23 mouse cellular contexts compared by ENCODE assay signal in genomic region chr14:22281630-22282029, GRCm38 (mm10).
A peak's percentile ranks its signal among the peaks of the same experiment; 100 is the strongest.
DNase-seq lines count a peak whose midpoint lies in the region; ATAC-seq and TF ChIP-seq lines count a peak whose summit lies in the region.
"Had no signal": no experiment of that assay in that cellular context is flagged by ENCODE, and none has a peak within 500 bp of the region (broad histone marks: within the 10 kb centered on the region; RNA-seq: fewer than 3 reads in every experiment).

No protein-coding gene starts in this region.

- H3K4me1 ChIP-seq in forebrain, embryonic 11.5 days (replicated peaks; ENCODE audit: control insufficient read depth, insufficient read depth, low read length) = peaks cover 4% of the 10 kb centered on the region; the same call in 1 of the 2 replicates
- H3K4me1 ChIP-seq in forebrain, embryonic 16.5 days (replicated peaks; ENCODE audit: control insufficient read depth, insufficient read depth, low read length) = no peaks in the 10 kb centered on the region; the same call in 1 of the 2 replicates
- H3K4me1 ChIP-seq in hindbrain, embryonic 14.5 days (replicated peaks; ENCODE audit: control insufficient read depth, insufficient read depth, low read length) = peaks cover 8% of the 10 kb centered on the region
- peaks cover 18% of the 10 kb centered on the region for H3K4me1 ChIP-seq in hindbrain, embryonic 10.5 days (replicated peaks)
- H3K4me1 ChIP-seq in lung, embryonic 14.5 days (ENCODE audit: insufficient read depth) = no peaks in the 10 kb centered on the region
- peaks cover 9% of the 10 kb centered on the region; the same call in 1 of the 2 replicates for H3K4me1 ChIP-seq in embryonic facial prominence, embryonic 10.5 days
- H3K4me1 ChIP-seq: embryonic facial prominence, embryonic 12.5 days; embryonic facial prominence, embryonic 15.5 days; heart, embryonic 13.5 days had no signal

- H3K4me2 ChIP-seq in forebrain, embryonic 11.5 days (ENCODE audit: low read depth, low read length, severe bottlenecking) = no peak overlapping the region
- H3K4me2 ChIP-seq in forebrain, embryonic 16.5 days (ENCODE audit: low read length) = no peak overlapping the region
- H3K4me2 ChIP-seq in hindbrain, embryonic 14.5 days (replicated peaks) = no peak overlapping the region
- H3K4me2 ChIP-seq in lung, embryonic 14.5 days = no peak overlapping the region
- H3K4me2 ChIP-seq: embryonic facial prominence, embryonic 12.5 days; embryonic facial prominence, embryonic 15.5 days; heart, embryonic 13.5 days; hindbrain, embryonic 13.5 days had no signal

- DNase-seq in forebrain, embryonic 11.5 days (ENCODE audit: low spot score) = no peak
- DNase-seq in hindbrain, embryonic 14.5 days (ENCODE audit: low spot score) = no peak
- no peak for DNase-seq in hindbrain, embryonic 10.5 days (ENCODE audit: low spot score)
- DNase-seq in lung, embryonic 14.5 days = peak; percentile 10
- no peak for DNase-seq in lung, postnatal 4 days
- peak; percentile 72 for DNase-seq in brain, embryonic 14.5 days (ENCODE audit: low read depth)
- no peak for DNase-seq in embryonic facial prominence, embryonic 10.5 days (ENCODE audit: low spot score)
- DNase-seq: adrenal gland, adult 8-10 months; adrenal gland, postnatal 25 days; cerebellum, adult 18-20 months; cerebellum, adult 9-10 months; cerebellum, postnatal 14 days; gastrocnemius, postnatal 25 days; heart, adult 18-20 months; heart, postnatal 14 days; heart, postnatal 4 days had no signal

- no peak overlapping the region for H3K4me3 ChIP-seq in forebrain, embryonic 11.5 days (ENCODE audit: low read depth, low read length)
- no peak overlapping the region for H3K4me3 ChIP-seq in forebrain, embryonic 16.5 days (replicated peaks; ENCODE audit: low read length)
- no peak overlapping the region for H3K4me3 ChIP-seq in hindbrain, embryonic 14.5 days (replicated peaks; ENCODE audit: low read length)
- H3K4me3 ChIP-seq in hindbrain, embryonic 10.5 days = no peak overlapping the region
- H3K4me3 ChIP-seq in lung, embryonic 14.5 days (ENCODE audit: low read depth, low read length) = no peak overlapping the region
- no peak overlapping the region for H3K4me3 ChIP-seq in embryonic facial prominence, embryonic 10.5 days
- H3K4me3 ChIP-seq: embryonic facial prominence, embryonic 12.5 days; embryonic facial prominence, embryonic 15.5 days; heart, embryonic 13.5 days; hindbrain, embryonic 13.5 days had no signal

- H3K9me3 ChIP-seq in forebrain, embryonic 11.5 days (ENCODE audit: control insufficient read depth, low read length) = no peaks in the 10 kb centered on the region
- H3K9me3 ChIP-seq in forebrain, embryonic 16.5 days (ENCODE audit: control insufficient read depth, low read length) = no peaks in the 10 kb centered on the region
- no peaks in the 10 kb centered on the region for H3K9me3 ChIP-seq in hindbrain, embryonic 14.5 days (ENCODE audit: control insufficient read depth, low read length)
- no peaks in the 10 kb centered on the region for H3K9me3 ChIP-seq in hindbrain, embryonic 10.5 days
- no peaks in the 10 kb centered on the region for H3K9me3 ChIP-seq in lung, embryonic 14.5 days (ENCODE audit: low read depth, low read length)
- H3K9me3 ChIP-seq in embryonic facial prominence, embryonic 10.5 days = no peaks in the 10 kb centered on the region
- H3K9me3 ChIP-seq: embryonic facial prominence, embryonic 12.5 days; embryonic facial prominence, embryonic 15.5 days; heart, embryonic 13.5 days; hindbrain, embryonic 13.5 days had no signal

- TF ChIP-seq CTCF in lung, embryonic 14.5 days (IDR thresholded peaks at IDR 0.05; ENCODE audit: low read depth) = no peak
- TF ChIP-seq CTCF in brain, embryonic 14.5 days (IDR thresholded peaks at IDR 0.05; ENCODE audit: borderline replicate concordance, extremely low read depth, insufficient read depth, insufficient read length) = no peak

- no peak for TF ChIP-seq POLR2A in brain, embryonic 14.5 days (IDR thresholded peaks at IDR 0.05; ENCODE audit: borderline replicate concordance, extremely low read depth, insufficient read depth, insufficient read length, poor library complexity, severe bottlenecking)

- peaks cover 25% of the 10 kb centered on the region for H3K27me3 ChIP-seq in forebrain, embryonic 11.5 days (ENCODE audit: control insufficient read depth, insufficient read depth, low read length)
- peaks cover 25% of the 10 kb centered on the region; the same call in 1 of the 2 replicates for H3K27me3 ChIP-seq in forebrain, embryonic 16.5 days (replicated peaks; ENCODE audit: control insufficient read depth, insufficient read depth, low read length)
- no peaks in the 10 kb centered on the region for H3K27me3 ChIP-seq in hindbrain, embryonic 14.5 days (ENCODE audit: control insufficient read depth, insufficient read depth, low read length)
- peaks cover 21% of the 10 kb centered on the region for H3K27me3 ChIP-seq in hindbrain, embryonic 10.5 days (ENCODE audit: insufficient read depth, poor library complexity, severe bottlenecking)
- no peaks in the 10 kb centered on the region for H3K27me3 ChIP-seq in lung, embryonic 14.5 days (ENCODE audit: insufficient read depth, low read length)
- H3K27me3 ChIP-seq in embryonic facial prominence, embryonic 10.5 days (replicated peaks; ENCODE audit: low read depth, poor library complexity, severe bottlenecking) = peaks cover 17% of the 10 kb centered on the region; the same call in 1 of the 2 replicates
- H3K27me3 ChIP-seq: embryonic facial prominence, embryonic 12.5 days; embryonic facial prominence, embryonic 15.5 days; heart, embryonic 13.5 days had no signal

- H3K9ac ChIP-seq in forebrain, embryonic 11.5 days (ENCODE audit: low read length) = no peak overlapping the region
- H3K9ac ChIP-seq in forebrain, embryonic 16.5 days (replicated peaks; ENCODE audit: low read depth, low read length) = no peak overlapping the region
- no peak overlapping the region for H3K9ac ChIP-seq in hindbrain, embryonic 14.5 days
- no peak overlapping the region for H3K9ac ChIP-seq in lung, embryonic 14.5 days
- H3K9ac ChIP-seq: embryonic facial prominence, embryonic 12.5 days; embryonic facial prominence, embryonic 15.5 days; heart, embryonic 13.5 days; hindbrain, embryonic 13.5 days had no signal

- no peak overlapping the region for H3K27ac ChIP-seq in forebrain, embryonic 11.5 days (ENCODE audit: low read depth, low read length)
- no peak overlapping the region for H3K27ac ChIP-seq in forebrain, embryonic 16.5 days (ENCODE audit: low read length)
- H3K27ac ChIP-seq in hindbrain, embryonic 14.5 days = no peak overlapping the region
- H3K27ac ChIP-seq in hindbrain, embryonic 10.5 days = no peak overlapping the region
- no peak overlapping the region for H3K27ac ChIP-seq in lung, embryonic 14.5 days (ENCODE audit: low read depth)
- no peak overlapping the region for H3K27ac ChIP-seq in embryonic facial prominence, embryonic 10.5 days (replicated peaks)
- H3K27ac ChIP-seq: embryonic facial prominence, embryonic 12.5 days; embryonic facial prominence, embryonic 15.5 days; heart, embryonic 13.5 days; hindbrain, embryonic 13.5 days had no signal

- 0 out of 2 replicates have a peak, but pooled peaks have one; percentile 44 for ATAC-seq in forebrain, embryonic 11.5 days (replicated peaks; ENCODE audit: low FRiP score)
- no peak for ATAC-seq in forebrain, embryonic 16.5 days
- ATAC-seq in hindbrain, embryonic 14.5 days (ENCODE audit: low FRiP score) = 0 out of 2 replicates have a peak, but pooled peaks have one; percentile 17
- no peak for ATAC-seq in lung, embryonic 14.5 days (ENCODE audit: insufficient read depth)
- ATAC-seq: activated CD4-positive, CD25-positive, alpha-beta regulatory T cell, adult 4 months; intestine, postnatal 0 days had no signal

- H3K36me3 ChIP-seq in forebrain, embryonic 11.5 days (ENCODE audit: control insufficient read depth, insufficient read depth, low read length) = no peaks in the 10 kb centered on the region
- no peaks in the 10 kb centered on the region for H3K36me3 ChIP-seq in forebrain, embryonic 16.5 days (ENCODE audit: control insufficient read depth, insufficient read depth)
- no peaks in the 10 kb centered on the region for H3K36me3 ChIP-seq in hindbrain, embryonic 14.5 days (replicated peaks; ENCODE audit: control insufficient read depth, insufficient read depth)
- H3K36me3 ChIP-seq in hindbrain, embryonic 10.5 days = no peaks in the 10 kb centered on the region
- H3K36me3 ChIP-seq in lung, embryonic 14.5 days (ENCODE audit: insufficient read depth) = no peaks in the 10 kb centered on the region
- no peaks in the 10 kb centered on the region for H3K36me3 ChIP-seq in embryonic facial prominence, embryonic 10.5 days (replicated peaks)
- H3K36me3 ChIP-seq: embryonic facial prominence, embryonic 12.5 days; embryonic facial prominence, embryonic 15.5 days; heart, embryonic 13.5 days; hindbrain, embryonic 13.5 days had no signal

- WGBS in forebrain, embryonic 11.5 days = 38% methylated on average over 7 of the region's 7 CpGs
- 8% methylated on average over 7 of the region's 7 CpGs for whole genome bisulfite sequencing in forebrain, embryonic 16.5 days
- WGBS in hindbrain, embryonic 14.5 days = 60% methylated on average over 7 of the region's 7 CpGs
- 89% methylated on average over 7 of the region's 7 CpGs for WGBS in hindbrain, embryonic 10.5 days
- 71% methylated on average over 7 of the region's 7 CpGs for WGBS in lung, embryonic 14.5 days
- 76% methylated on average over 7 of the region's 7 CpGs for WGBS in embryonic facial prominence, embryonic 10.5 days

Comparison
In these comparisons a context has a peak if more than half of its experiments do, and no peak if none do; other contexts are left out.
1. ATAC-seq: peak in forebrain, embryonic 11.5 days (single experiment) and hindbrain, embryonic 14.5 days (single experiment); none in forebrain, embryonic 16.5 days (single experiment) and lung, embryonic 14.5 days (single experiment).
2. DNase-seq: peak in lung, embryonic 14.5 days (single experiment) and brain, embryonic 14.5 days (single experiment); none in forebrain, embryonic 11.5 days (single experiment), hindbrain, embryonic 14.5 days (single experiment), hindbrain, embryonic 10.5 days (single experiment), lung, postnatal 4 days (0 of 2) and embryonic facial prominence, embryonic 10.5 days (single experiment).